Mouse (Mus musculus) liver, adult 2 months (tissue): ENCODE data around the gene Crispld2.

Source experiments
- CTCF ChIP-seq: fragments of 200-500 bp; IDR thresholded peaks from 2 replicates; pipeline ENCODE4 v1.5.1; 2011; ENCODE audit warnings: low read depth, low read length, control low read depth
- POLR2A ChIP-seq: fragments of 200-500 bp; IDR thresholded peaks from 2 replicates; pipeline ENCODE4 v1.6.1; 2011; ENCODE audit warnings: low read length, control low read depth; ENCODE audit not compliant: insufficient read depth; ENCODE audit errors: extremely low read depth

GRCm38 (mm10) chr8:119981253-119981652 lies 11.0 kb upstream of the Crispld2 start:
- TF ChIP-seq POLR2A, result no peak
- no peak for TF ChIP-seq CTCF
